Mouse (Mus musculus) G1E-ER4 (cell line): ENCODE data around the gene Tff3. TPM values are rescaled to one million over a fixed set of nuclear protein-coding genes. Genes with fewer than 3 reads are reported as not detected.

ENCODE experiments used
- GATA1 ChIP-seq: IDR thresholded peaks from one replicate; pipeline ENCODE4 v1.8.0; 2012; ENCODE audit warnings: low read length, inconsistent platforms
- polyA plus RNA-seq: library from polyadenylated mRNA; stranded (reverse); fragments of >175 nt; gene quantifications from 2 replicates; pipeline ENCODE4 v1.2.3, GENCODE M21; 2012

Gene Tff3
- polyA plus RNA-seq, 1 experiment = not detected

- no peak for TF ChIP-seq GATA1
Observed at GRCm38 (mm10) chr17:31136291-31136690, 6.8 kb upstream of the Tff3 start.

- TF ChIP-seq GATA1 = no peak
Observed at GRCm38 (mm10) chr17:31134913-31135312, 5.5 kb upstream of the Tff3 start.

GRCm38 (mm10) chr17:31133776-31134175 lies 4.3 kb upstream of the Tff3 start:
- no peak for TF ChIP-seq GATA1

- TF ChIP-seq GATA1 = no peak
Observed at GRCm38 (mm10) chr17:31131269-31131821, 1.9 kb upstream of the Tff3 start.

- no peak for TF ChIP-seq GATA1
Observed at GRCm38 (mm10) chr17:31128708-31129318, 633 bp downstream of the Tff3 start.

- no peak for TF ChIP-seq GATA1
Observed at GRCm38 (mm10) chr17:31125548-31126266, 3.7 kb downstream of the Tff3 start.

- TF ChIP-seq GATA1 = no peak
Observed at GRCm38 (mm10) chr17:31121975-31122374, 7.5 kb downstream of the Tff3 start.

- TF ChIP-seq GATA1 = no peak
Observed at GRCm38 (mm10) chr17:31119429-31119828, 10.0 kb downstream of the Tff3 start.

- no peak for TF ChIP-seq GATA1
Observed at GRCm38 (mm10) chr17:31117946-31118345, 11.5 kb downstream of the Tff3 start.

GRCm38 (mm10) chr17:31116063-31116462 lies 13.4 kb downstream of the Tff3 start:
- no peak for TF ChIP-seq GATA1

GRCm38 (mm10) chr17:31113191-31113856 lies 16.1 kb downstream of the Tff3 start:
- TF ChIP-seq GATA1 = no peak

GRCm38 (mm10) chr17:31108388-31108787 lies 21.1 kb downstream of the Tff3 start:
- TF ChIP-seq GATA1 = no peak

- no peak for TF ChIP-seq GATA1
Observed at GRCm38 (mm10) chr17:31103823-31104222, 25.6 kb downstream of the Tff3 start.

GRCm38 (mm10) chr17:31103007-31103570 lies 26.4 kb downstream of the Tff3 start:
- no peak for TF ChIP-seq GATA1

- no peak for TF ChIP-seq GATA1
Observed at GRCm38 (mm10) chr17:31098788-31099187, 30.7 kb downstream of the Tff3 start.

GRCm38 (mm10) chr17:31096893-31097292 lies 32.6 kb downstream of the Tff3 start:
- TF ChIP-seq GATA1 = no peak
